Mouse (Mus musculus): Measurements from ENCODE around the gene Hif3a. TPM values are rescaled to one million over a fixed set of nuclear protein-coding genes. Genes with fewer than 3 reads are reported as not detected.
"Not testable (repeated sequence)": the region's sequence is repeated elsewhere in the genome, so short reads cannot be mapped to it uniquely, and the experiment has no call there.

The Hif3a gene
- 1 to 10 TPM; 2.5 to 2.6 TPM for total RNA-seq (2021)

DNA sequence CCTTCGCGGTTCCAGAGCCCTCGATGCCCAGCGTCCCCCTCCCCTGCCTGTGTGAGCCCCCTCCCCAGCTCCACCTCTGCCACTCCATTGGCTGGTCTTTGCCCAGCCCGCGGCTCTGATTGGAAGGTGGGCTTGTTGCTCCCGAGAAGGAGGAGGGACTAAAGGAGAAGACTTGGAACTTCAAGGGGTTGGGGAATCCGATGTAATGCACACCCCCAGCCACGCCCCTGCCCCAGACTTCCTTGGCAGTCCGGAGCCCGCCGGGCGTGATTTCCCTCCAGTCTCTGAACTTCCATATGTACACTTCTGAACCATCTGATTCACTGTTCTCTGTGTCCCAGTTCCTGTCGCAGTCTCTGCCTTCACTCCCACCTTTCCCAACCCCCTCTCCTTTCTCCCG is at the start of gene Hif3a:
Gene Hif3a, minus strand, starts transcription at position 39 of the 400 bp plus-strand sequence.
- intact Hi-C loops (cut with DNase I), result no loop called here
- peak; percentile 53 to 65 for DNase-seq

DNA sequence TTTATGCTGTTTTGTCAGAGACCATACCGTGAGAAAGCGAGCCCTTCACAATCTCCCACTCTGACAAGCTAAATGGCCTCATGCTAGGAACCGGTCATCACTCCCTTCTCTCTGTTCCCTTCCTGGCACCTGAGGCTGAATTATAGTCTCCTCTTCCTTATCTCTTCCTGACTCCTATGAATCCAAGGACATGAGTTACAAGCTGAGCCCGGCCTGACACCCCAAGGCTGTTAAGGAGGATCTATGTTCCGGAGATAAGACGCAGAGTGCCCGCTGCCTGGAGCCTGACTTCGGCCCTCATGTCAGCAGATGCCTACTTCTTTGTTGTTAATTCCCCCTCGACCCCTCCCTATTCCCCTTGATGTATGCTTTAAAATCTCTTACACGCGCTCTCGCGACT is 39.4 kb upstream of the Hif3a start:
- DNase-seq; intact Hi-C loops (cut with DNase I): not testable (repeated sequence)

DNA sequence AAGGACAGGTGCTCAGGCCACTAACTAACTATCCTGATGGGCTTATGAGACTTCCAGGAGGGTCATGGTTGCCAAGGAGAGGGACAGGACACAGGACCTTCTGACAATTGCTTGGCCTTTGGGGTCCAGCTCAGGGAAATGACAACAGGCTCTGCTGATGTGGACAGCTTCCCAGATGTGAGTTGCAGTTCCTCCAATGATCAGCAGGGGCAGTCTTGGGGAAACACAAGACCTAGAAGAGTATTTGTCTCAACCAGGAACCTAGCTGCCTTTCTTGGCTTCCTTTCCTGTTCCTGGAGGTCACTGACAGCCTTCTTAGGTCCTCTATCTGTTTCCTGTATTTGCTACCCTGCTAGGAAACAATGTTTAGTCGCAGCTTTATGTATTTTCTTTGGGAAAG is 29.1 kb upstream of the Hif3a start:
- peak in 1 of 2 experiments; percentile 14 for DNase-seq
- intact Hi-C loops (cut with DNase I), result no loop called here

DNA sequence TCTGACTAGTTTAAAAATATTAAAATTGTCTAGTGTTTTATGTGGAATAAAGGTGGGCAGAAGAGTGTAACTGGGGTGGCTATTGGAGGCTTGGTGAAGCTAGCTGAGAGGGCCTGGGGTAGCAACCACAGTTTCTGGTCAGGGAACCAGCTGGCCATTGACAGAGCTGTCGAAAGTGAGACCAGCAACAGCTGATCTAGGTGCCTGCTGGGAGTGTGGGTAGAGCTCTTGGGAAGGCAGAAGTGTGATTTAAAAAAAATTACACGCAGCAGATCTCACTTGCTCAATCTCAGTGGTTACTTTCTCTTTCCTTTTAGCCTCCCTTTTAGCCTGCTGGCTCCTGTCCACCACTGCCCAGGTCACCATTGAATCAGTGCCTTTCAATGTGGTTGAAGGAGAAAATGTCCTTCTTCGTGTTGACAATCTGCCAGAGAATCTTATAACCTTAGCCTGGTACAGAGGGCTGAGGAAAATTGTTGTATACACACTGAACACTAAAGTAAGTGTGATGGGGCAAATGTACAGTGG is 27.9 kb upstream of the Hif3a start:
- DNase-seq, result no peak
- intact Hi-C loops (cut with DNase I), result no loop called here

DNA sequence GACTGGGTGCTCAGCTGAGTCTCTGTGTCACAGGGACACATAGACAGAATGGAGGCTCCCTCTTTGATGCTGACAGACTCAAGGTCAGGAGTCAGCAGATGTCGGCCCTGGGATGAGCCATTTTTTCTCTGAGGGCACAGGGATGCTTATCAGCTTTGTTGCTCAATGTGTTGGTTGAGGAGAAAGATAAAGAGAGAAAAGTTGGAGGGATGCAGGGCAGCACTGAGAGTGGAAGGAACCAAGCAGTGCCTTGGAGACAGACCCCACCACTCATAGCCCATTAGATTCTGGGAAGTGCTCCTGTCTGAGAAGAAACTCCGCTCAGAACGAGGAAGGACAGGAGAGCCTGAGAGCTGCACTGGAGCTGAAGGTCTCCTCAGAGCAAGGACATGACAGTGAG is 25.5 kb upstream of the Hif3a start:
- intact Hi-C loops (cut with DNase I), result no loop called here
- no peak for DNase-seq

DNA sequence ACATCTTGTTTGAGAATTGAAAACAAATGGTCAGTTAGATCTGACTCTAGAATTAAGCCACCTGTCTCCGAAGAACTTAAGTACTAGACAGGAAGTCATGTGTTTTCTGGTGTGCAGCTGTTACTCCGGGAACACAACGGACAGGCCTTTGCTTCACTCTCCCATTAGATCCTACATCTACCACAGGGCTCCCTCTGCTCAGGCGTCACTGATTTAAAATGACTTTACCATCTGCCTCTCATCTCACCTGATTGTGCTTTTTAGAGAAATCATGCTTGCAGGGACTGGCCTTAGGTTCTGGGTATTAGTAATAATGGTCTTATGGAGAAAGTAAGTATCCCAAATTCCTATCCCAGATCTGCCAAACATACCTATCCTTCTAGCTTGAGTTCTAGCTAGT is 20.5 kb upstream of the Hif3a start:
- no peak for DNase-seq
- intact Hi-C loops (cut with DNase I), result no loop called here

DNA sequence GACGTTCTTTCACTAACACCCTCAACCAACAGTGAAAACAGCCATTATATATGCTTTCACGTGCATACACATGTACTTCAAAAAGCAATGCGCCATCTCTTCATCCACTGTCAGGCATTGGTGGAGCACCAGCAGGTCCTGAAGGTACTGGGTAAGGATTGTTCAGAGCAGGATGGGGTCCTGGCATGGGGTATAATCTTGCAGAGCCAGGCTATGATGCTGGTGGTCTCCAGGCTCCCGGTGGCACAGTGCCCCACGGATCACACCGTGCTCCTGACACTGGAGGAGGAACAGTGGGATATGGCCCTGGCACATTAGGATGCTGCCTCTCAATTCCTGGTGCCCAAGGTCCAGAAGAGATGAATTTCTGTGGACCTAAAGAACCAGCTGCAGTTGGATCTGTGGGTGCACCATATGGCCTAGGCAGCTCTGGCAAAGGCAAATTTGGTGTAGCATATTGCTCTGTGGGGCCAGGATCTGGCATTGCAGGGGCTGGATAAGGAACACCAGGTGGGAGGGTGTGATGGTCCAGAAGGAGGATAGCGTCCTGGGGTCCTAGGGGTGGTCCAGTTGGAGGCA is 15.9 kb upstream of the Hif3a start:
- intact Hi-C loops (cut with DNase I), result loop anchor here (10.0 kb wide), 1 partner anchor 1607 kb away; the partner anchor contains the start of gene Psg20
- DNase-seq, result no peak

DNA sequence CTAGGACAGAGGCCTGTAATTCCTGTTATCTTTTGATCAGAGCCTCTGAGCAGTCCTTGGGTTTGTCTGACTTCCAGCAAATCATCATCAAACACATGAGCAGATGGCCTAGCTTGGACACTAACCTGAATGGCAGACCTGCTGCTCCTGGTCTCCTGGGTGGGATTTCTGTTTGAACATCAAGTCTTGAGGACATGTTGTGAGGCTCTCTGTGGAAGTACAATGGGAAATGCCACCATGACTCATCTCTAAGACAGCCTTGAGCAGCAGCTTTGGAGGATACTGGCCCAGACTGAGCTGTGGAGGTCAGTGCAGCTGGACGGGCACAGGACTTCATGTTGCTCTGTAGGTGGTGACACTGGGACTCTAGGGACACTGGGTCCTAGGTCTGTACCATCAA is 14.3 kb upstream of the Hif3a start:
- no peak for DNase-seq
- intact Hi-C loops (cut with DNase I), result loop anchor here (10.0 kb wide), 1 partner anchor 1608 kb away; the partner anchor contains the start of gene Psg20

DNA sequence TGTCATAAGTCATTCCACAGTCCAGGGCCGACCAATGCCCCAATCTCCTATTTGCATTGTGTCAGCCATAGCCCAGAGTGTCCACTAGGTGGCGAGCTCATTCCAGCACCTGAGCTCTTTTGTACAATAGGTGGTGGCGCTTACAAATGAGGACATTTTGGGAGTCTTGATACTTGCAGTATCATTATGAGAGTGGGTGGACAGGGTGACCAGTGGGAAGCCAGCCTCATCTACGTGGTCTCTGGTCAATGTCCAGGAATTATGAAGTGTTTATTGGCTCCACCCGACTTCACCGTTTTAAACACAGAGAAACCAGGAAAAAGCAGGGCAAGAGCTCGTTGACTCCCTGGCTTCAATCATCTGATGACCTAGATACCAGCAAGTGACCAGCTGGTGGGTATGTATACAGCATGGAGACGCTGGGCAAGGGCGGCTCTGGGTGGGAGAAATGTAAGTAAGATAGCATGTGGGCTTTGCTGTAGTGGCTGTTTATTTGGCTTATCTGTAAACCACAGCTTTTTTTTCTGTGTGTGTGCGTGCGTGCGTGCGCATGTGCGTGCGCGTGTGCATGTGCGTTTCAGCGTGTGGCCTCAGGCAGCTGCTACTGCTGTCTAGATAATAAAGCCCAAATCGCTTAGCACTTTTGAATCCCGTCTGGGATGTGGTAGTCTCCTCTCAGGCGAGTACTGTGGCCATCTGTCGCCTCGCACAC is 11.8 kb upstream of the Hif3a start, which contains the start of gene Psg16:
Gene Psg16, plus strand, starts transcription at position 137 of the 712 bp plus-strand sequence.
- intact Hi-C loops (cut with DNase I), result loop anchor here (10.0 kb wide), 1 partner anchor 1611 kb away; the partner anchor contains the start of gene Psg20
- DNase-seq, result peak; percentile 50 to 55

DNA sequence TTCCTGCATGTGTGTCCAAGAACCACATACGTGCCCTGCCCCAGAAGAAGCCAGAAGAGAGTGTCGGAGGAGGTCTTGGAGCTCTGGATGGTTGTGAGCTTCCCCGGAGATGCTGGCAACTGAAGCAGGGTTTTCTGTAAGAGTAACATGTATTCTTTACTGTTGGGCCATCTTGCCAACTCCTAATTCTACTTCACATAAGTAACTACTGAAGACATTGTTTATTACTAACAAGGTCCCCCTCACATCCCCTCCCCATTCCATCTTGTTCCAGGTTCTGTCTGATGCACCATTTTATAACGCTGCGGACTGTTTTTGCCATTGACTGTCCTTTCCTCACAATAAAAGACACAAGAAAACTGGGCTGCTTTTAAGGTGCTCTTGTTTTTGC is 11.3 kb upstream of the Hif3a start:
- intact Hi-C loops (cut with DNase I), result loop anchor here (10.0 kb wide), 1 partner anchor 1611 kb away; the partner anchor contains the start of gene Psg20
- no peak for DNase-seq

DNA sequence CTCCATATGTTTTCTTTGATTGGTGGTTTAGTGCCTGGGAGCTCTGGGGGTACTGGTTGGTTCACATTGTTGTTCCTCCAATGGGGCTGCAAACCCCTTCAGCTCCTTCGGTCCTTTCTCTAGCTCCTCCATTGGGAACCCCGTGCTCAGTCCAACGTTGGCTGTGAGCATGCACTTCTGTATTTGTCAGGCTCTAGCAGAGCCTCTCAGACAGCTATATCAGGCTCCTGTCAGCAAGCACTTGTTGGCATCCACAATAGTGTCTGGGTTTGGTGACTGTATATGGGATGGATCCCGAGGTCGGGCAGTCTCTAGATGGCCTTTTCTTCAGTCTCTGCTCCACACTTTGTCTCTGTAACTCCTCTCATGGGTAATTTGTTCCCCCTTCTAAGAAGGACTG is 5.4 kb upstream of the Hif3a start:
- not testable (repeated sequence) for DNase-seq
- intact Hi-C loops (cut with DNase I), result loop anchor here (2.0 kb wide), 1 partner anchor 117 kb away; no protein-coding TSS in a partner anchor

DNA sequence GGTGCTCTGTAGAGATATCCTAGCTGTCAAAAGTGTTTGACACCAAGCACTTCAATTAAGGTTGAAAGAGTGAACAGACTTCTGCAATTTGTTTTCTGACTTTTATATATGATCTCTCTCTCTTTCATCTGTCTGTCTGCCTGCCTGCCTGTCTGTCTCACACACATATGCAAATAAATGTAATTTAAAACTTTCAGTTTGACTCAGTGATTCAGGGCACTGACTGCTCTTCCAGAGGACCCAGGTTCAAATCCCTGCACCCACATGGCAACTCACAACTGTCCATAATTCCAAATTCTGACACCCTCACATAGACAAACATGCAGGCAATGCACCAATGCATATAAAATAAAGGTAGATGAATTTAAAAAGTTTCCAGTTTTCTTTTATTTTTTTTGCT is 4.8 kb upstream of the Hif3a start:
- no peak for DNase-seq
- intact Hi-C loops (cut with DNase I), result loop anchor here (1.0 to 2.0 kb wide), 4 partner anchors 16 to 135 kb away; no protein-coding TSS in a partner anchor

DNA sequence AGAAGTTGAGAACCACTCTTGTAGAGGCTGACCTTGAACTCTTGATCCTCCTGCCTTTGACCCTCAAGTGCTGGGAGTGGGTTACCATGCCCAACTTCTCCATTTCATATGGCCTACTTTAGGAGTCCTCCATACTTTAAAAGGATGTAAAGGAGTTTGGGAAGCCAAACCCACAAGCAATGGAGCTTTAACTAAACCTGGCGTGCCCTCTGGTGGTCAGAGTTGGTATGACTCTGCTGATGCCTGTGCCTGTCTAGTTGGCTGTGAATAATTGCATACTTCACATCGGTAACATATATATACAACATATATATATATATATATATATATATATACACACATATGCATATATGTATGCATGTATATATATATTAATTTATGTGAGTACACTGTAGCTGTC is 4.2 kb upstream of the Hif3a start:
- peak; percentile 91 to 95 for DNase-seq
- intact Hi-C loops (cut with DNase I), result loop anchor here (1.0 to 2.0 kb wide), 4 partner anchors 15 to 134 kb away; no protein-coding TSS in a partner anchor

DNA sequence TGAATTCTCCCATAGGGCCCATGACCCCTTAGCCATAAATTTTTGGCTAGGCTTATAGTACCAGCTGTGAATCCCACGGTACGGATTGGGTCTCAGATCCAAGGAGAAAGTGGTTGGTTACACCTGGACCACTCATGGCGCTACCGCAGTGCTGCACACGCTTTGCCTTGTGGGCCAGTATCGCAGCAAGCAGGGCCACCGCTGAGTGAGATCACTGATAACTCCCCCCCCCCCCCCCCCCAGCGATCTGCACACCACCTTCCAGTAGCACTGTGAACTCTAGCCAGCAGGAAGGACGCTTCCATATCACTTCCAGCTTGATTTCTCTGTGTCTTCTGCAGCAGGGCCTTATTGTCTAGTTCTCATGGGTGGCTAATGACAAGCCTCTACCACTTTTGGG is 3.4 kb upstream of the Hif3a start:
- intact Hi-C loops (cut with DNase I), result loop anchor here (1.0 to 2.0 kb wide), 4 partner anchors 14 to 133 kb away; no protein-coding TSS in a partner anchor
- no peak for DNase-seq

DNA sequence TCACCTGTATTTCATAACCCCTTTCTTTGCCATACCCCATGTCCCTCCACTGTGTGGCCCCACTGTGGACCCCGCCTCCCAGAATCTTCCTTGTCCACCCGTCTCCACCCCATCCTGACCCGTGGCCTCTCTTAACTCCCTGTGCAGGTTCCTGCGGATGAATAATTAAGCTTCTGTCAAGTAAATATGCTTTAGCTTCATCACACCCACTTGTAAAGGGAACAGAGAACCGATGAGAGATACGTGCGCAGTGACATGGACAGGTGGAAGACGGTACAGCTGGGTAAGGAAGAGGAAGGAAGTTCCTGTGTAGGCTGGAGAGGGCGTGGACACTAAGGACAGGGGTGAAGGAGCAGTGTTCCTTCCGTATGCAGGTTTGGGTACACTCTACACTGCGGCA is 618 bp upstream of the Hif3a start:
- intact Hi-C loops (cut with DNase I), result no loop called here
- peak in 1 of 2 experiments; percentile 52 for DNase-seq

DNA sequence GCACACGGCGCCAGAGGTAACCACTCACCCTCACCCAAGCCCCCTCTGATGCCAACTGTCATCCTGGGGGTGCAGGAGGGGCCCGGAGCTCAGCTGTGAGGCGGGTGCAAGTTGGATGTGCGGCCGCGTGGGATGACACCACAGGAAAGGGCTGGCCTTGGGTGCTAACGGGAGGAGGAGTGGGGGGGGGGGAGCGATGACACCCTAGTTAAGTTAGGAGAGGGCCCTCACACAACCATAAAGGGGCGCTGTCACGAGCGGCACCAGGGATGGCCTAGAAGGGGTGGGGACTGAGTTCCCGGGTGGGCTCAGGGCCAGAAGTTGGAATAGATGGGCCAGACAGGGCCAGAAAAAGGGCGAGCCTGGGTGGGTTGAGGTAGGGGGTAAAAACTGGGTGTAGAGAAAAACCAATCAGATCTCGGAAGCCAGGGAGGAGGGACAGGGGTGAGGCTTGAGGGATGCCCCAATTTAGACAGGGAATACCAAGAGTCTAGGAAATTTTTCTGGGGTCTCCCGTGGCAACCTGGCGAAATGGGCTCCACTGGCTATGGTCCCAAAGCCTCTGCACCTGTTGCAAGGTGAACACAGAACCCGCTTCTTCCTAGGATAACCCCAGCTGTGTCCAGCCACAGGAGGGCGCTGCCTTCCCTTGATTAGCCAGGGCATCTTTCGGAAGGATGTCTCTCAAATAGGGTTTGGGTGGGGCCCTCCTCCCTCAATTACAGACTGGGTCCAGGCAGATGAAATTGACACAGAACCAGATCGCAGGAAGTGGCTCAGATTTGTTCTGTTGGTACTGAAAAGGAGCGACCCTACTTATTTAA is 1.2 kb downstream of the Hif3a start:
- peak; percentile 48 to 70 for DNase-seq
- intact Hi-C loops (cut with DNase I), result no loop called here

DNA sequence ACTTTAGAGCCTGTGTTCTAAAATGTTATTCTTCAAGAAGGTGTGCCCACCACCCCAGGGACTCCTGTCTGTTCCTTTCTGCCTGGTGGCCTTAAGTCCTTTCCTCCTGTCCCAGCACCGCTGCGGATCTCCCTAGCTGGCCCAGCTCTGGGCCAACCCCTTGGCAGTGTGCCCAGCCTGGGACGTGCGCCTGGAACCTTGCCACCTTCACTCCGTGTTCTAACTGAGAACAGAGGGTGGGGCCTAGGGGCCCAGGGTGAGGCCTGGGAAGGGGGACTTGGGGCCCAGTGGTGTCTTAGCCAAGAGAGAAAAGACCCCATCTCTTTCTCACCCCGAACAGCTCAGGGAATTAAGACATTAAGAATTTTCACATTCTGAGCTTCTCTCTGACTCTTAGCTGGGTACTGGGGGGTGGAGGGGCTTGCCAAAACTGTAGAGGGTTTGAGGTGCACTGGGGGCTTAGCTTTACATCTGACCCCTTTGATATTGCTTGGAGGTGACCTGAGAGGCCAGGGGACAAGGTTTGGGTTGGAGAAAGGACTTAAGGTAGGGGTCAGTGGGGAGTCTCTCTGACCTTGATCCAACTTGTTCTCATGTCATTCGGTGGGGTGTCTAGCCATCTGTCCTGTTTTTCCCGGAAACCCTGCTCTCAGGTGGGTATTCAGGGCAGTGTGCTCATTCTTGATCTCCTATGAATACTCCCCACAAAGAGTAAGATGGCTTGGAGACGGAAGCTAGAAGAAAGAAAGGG is 2.0 kb downstream of the Hif3a start:
- DNase-seq, result peak; percentile 98 to 99
- intact Hi-C loops (cut with DNase I), result no loop called here

DNA sequence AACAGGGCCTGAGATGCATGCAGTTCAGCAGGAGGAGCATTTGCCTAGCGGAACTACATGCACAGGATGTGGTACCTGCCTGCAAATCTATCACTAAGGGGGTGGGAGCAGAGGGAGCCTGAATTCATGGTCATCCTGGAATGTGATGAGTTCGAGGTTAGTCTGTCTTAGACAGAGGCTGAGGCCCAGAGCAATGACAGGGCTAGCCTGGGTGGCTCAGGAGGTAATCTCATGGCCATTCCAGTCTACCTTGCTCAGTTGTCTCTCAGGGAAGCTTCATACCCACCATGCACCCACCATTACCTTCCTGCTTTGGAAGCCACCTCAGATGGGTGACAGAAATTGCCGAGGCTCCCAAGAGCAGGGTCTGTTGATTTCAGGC is 2.8 kb downstream of the Hif3a start:
- DNase-seq, result peak; percentile 29 to 55

DNA sequence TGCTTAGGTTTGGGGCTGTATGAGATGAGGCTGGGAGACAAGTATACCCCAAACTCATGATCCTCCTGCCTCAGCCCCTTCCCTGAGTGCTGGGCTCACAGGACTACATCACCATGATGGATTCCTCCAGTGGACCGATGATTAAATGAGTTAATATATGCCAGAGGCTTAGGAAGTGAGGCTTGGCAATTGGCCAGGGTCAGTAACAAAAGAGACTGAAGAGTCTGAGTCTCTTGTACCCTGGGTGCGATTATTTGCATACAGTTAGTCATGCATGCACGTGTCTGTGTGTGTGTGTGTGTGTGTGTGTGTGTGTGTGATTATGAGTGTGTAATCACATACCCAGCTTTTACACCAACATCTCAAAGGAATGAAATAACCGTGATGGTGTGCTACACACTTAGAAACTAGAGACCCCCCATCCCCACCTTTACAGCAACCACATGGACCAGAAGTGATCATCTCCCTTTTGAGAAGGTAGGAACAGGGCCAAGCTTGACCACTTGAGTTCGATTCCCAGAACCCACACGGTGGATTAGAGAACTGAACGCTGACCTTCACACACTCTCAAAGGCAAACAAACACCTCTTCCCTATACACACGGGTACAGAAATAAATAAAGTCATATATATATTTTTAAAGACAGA is 3.3 kb downstream of the Hif3a start:
- intact Hi-C loops (cut with DNase I), result no loop called here
- DNase-seq, result peak in 1 of 2 experiments; percentile 60

More for the DNA sequence above, 2.8 kb downstream of the Hif3a start:
- intact Hi-C loops (cut with DNase I), result no loop called here

Data from heart, postnatal 36 days (tissue).